Mouse (Mus musculus) mesoderm, embryonic 11.5 days (tissue): ENCODE data around the gene Vps16.

ENCODE experiments used
- DNase-seq: peaks from one replicate; pipeline ENCODE4 v3.0.0-alpha.2; 2012; ENCODE audit warnings: low read depth, low spot score

The Vps16 gene

DNA sequence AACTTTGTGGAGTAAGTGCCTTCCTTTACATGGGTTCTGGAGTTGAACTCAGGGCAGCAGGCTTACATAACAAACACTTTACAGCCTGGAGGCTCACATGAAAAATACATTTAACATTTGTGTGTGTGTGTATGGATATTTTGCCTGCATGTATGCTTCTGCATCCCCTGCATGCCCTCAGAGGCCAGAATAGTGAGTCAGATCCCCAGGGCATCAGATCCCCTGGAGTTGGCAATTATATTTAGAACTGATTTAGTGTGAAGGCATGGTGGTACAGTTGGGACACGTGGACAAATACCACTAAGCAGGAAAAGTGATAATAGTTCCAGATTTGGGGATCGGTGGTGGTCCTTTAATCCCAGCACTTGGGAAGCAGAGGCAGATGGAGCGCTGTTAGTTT is 35.4 kb downstream of the Vps16 start:
- DNase-seq: no peak

DNA sequence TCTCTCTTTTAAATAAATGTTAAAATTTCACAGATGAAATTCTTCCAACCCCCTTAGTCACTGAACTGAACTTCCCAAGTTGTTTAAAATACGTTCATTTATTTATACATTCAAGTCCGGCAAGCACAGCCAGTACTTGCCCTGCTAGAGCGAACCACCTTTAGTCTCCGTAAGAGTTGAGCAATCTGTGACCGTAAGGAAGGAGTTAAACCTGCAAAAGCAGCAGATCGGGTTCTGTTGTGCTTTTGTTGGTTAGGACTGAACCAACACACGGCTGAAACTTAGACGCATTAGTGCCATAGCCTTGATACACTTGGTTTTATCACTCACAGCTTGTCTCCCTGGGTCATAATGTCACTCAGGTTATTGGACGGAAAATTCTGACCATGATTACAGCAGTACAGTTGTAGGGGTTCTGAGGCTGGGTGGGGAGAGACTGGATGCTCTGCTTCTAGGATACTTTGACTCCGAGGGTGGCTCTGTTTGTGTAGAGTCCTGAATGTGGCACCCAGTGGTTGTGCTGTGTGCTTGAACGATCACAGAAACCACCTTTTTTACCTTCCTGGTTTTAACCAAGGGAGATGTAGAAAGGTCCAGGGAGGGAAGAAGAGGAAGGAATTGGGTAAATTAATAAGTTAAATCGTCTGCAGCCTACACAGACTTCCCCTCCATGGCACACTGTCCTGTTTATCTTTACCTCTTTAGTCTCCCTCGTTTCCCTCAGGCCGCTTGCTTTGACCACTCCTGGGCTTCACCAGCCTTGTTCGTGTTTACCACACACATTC is 37.3 kb downstream of the Vps16 start:
- DNase-seq: no peak

DNA sequence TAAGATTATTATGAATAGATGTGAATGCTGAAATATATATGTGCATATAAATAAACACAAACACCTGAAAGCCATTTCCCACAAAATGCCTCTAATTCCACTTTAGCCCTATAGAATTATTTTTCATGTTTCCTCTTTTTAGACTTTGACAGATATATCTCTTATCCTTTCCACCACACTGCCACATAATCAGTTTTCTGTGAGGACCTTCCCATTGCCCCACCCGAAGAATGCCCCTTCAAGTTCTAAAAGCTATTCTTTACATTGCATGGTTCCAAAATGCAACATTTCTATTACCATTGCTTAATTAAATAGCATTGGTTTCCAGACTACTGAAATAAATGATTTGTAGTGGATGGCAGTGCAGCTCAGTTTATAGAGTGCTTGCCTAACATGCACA is 42.3 kb downstream of the Vps16 start:
- DNase-seq: no peak

DNA sequence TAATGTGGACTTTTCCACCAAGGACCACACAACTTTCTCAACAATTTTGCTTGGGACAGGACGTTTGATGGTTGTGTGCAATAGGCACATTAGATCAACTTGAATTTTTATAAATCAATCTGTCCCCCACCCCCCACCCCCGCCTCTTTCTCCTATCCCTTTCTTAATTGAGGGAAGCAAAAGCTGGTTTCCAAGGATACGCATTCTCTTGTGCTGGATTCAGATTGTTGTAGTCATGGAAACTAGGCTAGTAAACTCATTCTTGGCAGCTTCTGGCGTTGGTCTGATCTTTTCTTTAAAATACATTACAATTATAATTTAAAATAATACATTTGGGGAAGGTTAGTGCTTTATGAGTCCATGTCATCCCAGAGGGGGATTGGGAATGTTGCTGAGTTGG is 45.2 kb downstream of the Vps16 start:
- peak; percentile 27 for DNase-seq

DNA sequence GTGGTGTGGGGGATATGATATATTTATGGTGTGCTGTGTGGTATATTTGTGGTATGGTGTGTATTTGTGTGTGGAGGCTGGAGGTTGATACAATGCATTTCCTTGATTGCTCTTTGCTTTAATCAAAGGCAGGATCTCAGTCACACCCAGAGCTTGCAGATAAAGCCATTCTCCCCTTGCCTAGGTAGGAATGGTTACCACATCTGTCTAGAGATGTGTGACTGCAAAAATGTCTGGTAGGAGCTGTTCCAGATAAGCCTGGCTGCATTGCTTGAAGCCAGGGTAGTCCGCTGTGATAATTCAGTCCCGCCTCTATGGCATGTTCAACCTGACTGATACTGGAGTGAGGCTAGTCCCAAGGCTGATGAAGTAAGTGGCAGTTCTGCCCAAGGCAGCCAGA is 45.8 kb downstream of the Vps16 start:
- DNase-seq: no peak

DNA sequence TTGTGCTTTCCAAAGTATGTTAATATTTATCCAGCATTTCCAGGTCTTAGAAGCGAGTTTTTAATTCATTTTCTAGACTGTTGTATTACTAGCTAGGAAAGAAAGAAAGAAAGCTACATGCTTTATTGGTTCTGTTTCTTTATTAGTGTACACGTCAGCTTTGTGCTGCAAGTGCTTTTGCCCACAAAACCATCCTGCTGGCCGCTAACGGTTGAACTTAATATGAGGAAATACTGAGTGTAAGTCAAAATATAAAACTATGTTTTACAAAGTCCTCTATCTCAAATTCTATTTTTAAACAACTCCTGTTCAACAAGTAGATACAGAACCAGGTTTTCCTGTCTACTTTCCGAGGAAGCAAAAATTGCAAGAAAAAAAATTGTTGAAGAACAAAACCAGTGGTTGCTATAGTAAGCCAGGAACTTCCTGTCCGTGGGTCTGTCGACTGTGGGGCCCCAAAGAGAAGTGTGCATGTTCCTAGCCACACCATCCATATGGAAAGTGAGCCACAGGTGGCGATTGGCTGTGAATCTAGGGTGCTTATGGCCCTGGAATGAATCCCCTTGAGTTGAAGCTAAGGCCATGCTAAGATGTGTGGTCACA is 48.9 kb downstream of the Vps16 start:
- no peak for DNase-seq

DNA sequence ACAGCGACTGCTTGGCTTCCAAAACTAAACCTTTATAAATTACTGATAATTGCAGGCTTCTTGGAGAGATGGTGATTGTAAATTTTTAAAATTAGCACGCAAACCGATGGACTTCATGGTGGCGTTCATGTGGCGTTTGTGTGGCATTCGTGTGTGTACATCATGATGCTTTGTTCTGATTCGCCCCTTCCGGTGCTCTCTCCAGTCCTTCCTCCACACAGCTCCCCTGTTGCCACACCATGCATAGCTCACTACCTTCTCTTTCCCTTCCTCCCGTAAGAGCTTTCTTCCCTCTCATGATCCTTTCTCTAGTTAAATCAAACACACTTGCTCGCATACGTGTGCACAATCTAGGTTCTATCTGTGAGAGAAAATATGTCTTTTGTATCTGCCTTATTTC is 51.6 kb downstream of the Vps16 start:
- DNase-seq: no peak

DNA sequence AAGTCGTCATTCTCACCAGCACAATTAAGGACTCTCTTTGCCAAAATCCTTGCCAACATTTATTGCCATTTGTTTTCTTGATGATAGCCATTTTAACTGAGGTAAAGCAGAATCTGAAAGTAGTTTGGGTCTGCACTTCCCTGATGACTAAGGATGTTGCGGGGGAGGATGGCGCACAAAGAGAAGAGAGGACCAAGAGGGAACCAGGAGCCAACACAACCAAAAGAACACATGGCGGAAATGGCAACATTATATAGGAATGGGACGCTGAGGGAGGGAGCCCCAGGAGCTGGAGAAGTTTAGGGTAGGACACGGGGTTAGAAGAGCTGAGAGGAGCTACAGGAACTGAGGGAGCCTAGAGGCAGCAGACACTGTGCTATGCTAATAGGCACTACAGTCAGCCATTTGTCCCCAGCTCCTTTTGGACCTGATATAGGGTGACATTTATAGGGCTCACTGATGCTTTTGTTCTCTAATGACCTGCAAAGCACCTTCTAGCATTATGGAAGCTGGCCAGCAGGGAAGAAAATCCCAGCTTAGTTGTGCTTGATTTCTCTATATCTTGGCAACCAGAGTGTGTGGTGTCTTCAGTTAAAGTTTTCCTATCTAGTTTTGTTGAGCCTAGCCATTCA is 52.6 kb downstream of the Vps16 start:
- no peak for DNase-seq

DNA sequence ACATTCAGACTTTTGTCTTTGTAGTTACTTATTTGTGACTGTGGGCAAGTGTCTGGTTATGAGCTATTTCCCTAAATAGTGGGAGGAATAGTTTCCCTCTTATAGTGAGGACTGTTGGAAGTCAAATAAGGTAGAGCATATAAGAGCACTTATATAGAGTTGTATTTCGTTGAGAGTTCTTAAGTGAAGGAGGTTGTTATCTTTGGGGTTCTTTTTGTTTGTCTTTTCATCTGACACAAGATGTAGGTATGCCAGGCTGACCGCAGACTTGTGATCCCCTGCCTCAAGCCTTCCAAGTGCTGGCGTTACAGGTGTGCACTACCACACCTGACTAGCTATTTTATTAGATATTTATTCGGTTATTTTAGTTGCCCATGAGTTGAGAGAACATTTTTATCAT is 58.0 kb downstream of the Vps16 start:
- DNase-seq: no peak

DNA sequence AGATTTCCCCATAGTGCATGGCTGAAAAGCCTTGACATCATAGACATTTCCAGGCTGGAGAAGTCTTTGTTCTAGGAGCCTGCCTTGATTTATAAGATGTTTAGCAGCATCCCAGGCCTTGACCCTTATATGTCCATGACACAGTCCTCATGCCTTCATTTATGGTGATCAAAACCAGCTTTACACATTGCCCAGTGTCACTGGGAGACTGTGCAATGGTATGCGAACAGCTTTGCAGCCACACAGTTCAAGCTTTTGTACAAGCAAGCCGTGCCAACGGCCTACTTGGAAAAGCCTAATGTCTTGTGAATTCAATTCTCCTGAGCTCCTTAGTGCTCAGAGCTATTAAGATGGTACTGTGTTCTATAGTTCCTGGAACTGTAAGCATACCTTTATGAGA is 58.6 kb downstream of the Vps16 start:
- DNase-seq: no peak

DNA sequence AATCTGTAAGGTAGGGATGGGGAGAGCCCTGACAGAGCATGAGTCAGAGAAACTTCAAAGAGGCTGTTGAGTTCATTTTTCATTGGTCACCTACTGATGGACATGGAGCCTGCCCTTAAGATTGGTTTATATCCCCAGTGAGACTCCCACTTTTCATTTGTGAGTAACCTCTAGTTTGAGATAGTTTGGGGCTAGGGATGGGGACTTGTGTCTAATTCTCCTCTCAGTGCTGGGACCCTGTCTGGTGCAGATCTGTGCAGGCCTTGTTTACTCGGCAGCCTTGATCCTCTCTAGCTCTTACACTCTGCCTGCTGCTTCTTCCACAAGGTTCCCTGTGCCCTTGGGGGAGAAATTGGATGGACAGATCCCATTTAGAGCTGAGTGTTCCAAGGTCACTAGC is 60.1 kb downstream of the Vps16 start:
- no peak for DNase-seq

DNA sequence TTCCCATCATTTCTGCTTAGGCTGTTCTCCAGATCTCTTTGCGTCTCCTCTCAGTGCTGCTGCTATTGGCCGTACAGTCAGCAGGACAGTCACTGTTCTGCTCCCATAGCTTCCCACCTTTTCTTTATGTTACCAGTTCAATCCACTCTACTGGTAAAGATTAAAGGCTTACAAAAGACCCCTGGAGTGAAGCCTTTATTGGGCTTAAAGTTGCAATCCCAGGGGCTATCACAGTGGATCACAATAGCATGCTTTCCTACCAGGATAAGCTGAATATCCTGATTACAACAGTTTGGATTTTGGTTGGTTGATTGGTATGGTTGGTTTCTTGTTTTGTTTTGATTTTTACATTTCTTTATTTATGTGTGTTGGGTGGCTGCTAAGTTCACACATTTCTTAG is 63.9 kb downstream of the Vps16 start:
- no peak for DNase-seq

DNA sequence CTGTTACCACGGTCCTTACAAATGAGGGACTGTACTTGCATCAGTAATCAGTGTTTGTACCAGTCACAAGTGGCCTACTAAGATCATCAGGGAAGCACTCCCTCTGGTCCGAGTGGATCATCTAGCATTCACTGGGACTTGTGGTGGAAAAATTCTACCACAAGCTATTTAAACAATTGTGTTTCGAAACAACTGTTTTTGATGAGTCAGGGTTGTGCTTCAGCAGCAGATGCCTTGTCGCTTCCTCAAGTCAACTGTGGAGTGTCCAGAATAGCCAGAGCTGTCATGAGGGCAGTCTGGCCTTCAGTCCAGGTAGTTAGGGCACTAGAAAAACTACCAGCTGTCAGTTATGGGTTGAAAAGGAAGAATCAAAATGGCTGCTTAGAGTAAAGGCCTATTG is 64.5 kb downstream of the Vps16 start:
- DNase-seq: no peak

DNA sequence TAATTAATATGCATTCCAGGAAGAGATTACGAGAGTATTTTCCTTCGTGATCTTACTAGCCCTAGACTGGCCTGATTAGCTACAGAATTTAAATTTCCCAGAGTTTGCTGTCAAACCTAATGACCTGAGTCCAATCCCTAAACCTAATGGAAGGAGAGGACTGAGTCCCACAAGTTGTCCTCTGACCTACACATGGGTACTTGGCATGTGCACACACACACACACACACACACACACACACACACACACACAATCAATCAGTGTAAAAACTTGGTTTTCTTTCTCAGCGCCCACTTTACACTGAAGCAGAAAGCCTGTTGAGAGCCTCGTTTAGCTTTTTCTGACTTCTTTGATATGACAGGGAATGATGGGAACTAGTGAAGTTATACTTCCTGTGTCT is 67.0 kb downstream of the Vps16 start:
- peak; percentile 16 for DNase-seq

DNA sequence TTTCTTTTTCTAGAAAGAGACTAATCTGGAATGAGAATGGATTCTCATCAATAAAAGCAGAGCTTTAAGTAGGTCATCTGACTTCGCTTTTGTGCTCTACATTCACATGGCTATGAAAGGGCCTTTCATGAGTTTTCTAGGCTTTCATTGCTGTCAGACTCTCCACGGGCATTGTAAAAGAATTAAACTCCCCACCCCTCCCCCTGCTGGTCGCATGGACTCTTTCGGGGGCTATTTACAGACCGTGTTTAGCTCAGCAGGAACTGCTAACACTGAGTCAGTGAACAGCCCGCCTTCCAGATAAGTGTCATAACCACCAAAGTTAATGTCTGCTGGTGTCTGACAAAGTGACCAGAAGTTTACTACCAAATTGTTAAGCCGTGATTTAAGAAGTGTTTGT is 67.4 kb downstream of the Vps16 start:
- peak; percentile 73 for DNase-seq
